Mouse (Mus musculus) liver, adult 10 weeks (tissue): ENCODE data around the gene Iqcb1. TPM values are rescaled to one million over a fixed set of nuclear protein-coding genes. Genes with fewer than 3 reads are reported as not detected.

ENCODE experiments used
- polyA plus RNA-seq: library from polyadenylated mRNA; stranded (reverse); fragments of 350-450 nt; fragmentation: Illumina TruSeq; extraction: RNeasy Lipid Tissue Mini Kit (QIAGEN cat#74804); gene quantifications from one replicate; pipeline ENCODE4 v1.2.3, GENCODE M21; 2014; ENCODE audit warnings: low read depth, low replicate concordance

The Iqcb1 gene
- 22.9 TPM for polyA plus RNA-seq

GRCm38 (mm10) chr16:36828054-36828786, at the start of gene Iqcb1:
Iqcb1 (plus strand) TSS chr16:36828385.

GRCm38 (mm10) chr16:36784594-36785313, 43.4 kb upstream of the Iqcb1 start, which contains the start of gene Slc15a2:
Slc15a2 (minus strand) TSS chr16:36784962.

GRCm38 (mm10) chr16:36874583-36875275, 46.5 kb downstream of the Iqcb1 start, which contains the start of the genes Eaf2 and Golgb1:
Eaf2 (minus strand) TSS chr16:36875003.
Golgb1 (plus strand) TSS chr16:36875140.

Other genes with a start within 250 kb of the Iqcb1 start
- 5.7 TPM for gene Cd86, start 162.3 kb upstream of the Iqcb1 start, polyA plus RNA-seq
- 0.16 TPM for gene Ildr1, start 134.4 kb upstream of the Iqcb1 start, polyA plus RNA-seq
- gene Slc15a2, start 43.4 kb upstream of the Iqcb1 start, polyA plus RNA-seq = 11.0 TPM
- gene Eaf2, start 46.6 kb downstream of the Iqcb1 start, polyA plus RNA-seq = 1.4 TPM
- 14.9 TPM for gene Golgb1, start 46.8 kb downstream of the Iqcb1 start, polyA plus RNA-seq
- gene Hcls1, start 106.6 kb downstream of the Iqcb1 start, polyA plus RNA-seq = 1.8 TPM
- gene Fbxo40, start 162.1 kb downstream of the Iqcb1 start, polyA plus RNA-seq = 0.16 TPM
- gene Polq, start 183.4 kb downstream of the Iqcb1 start, polyA plus RNA-seq = 0.11 TPM